Mouse (Mus musculus) ES-E14 (cell line): ENCODE measurements around the gene Mettl16. TPM values are rescaled to one million over a fixed set of nuclear protein-coding genes. Genes with fewer than 3 reads are reported as not detected.

Experiments used
- DNase-seq: peaks from one replicate; pipeline ENCODE4 v3.0.0-alpha.2; 2013; ENCODE audit warnings: low read depth, low spot score
- H3K27ac ChIP-seq: 2 replicates; pipeline ENCODE4 v1.5.1; 2012; ENCODE audit warnings: low read depth, mild to moderate bottlenecking, low read length, moderate library complexity, mixed read lengths; ENCODE audit not compliant: poor library complexity, insufficient read depth, severe bottlenecking
- H3K36me3 ChIP-seq: 2 replicates; pipeline ENCODE4 v1.6.1; 2012; ENCODE audit warnings: mild to moderate bottlenecking, low read length, moderate library complexity, mixed read lengths; ENCODE audit not compliant: control insufficient read depth, poor library complexity, insufficient read depth, severe bottlenecking
- H3K4me1 ChIP-seq, 2 experiments: fragments of 150-350 bp in 1 of 2; sonication (generic) in 1 of 2; 2 replicates each; pipeline ENCODE4 v1.6.1; 2012; ENCODE audit warnings: low read length in 2 of 2, mild to moderate bottlenecking in 1 of 2, mixed read lengths in 1 of 2; ENCODE audit not compliant: control insufficient read depth in 2 of 2, insufficient read depth in 2 of 2, poor library complexity in 1 of 2
- H3K4me3 ChIP-seq, 2 experiments: fragments of 150-350 bp in 1 of 2; sonication (generic) in 1 of 2; 2 replicates each; pipeline ENCODE4 v1.5.1; 2012; ENCODE audit warnings: low read length in 2 of 2, low read depth in 1 of 2, mild to moderate bottlenecking in 1 of 2, mixed read lengths in 1 of 2; ENCODE audit not compliant: insufficient read depth in 1 of 2, poor library complexity in 1 of 2, severe bottlenecking in 1 of 2
- H3K9ac ChIP-seq: 2 replicates; pipeline ENCODE4 v1.6.1; 2012; ENCODE audit warnings: low read depth, mild to moderate bottlenecking, low read length, mixed read lengths; ENCODE audit not compliant: poor library complexity, insufficient read depth, severe bottlenecking
- H3K9me3 ChIP-seq: fragments of 150-350 bp; sonication (generic); 2 replicates; pipeline ENCODE4 v1.6.1; 2012; ENCODE audit warnings: low read depth, mild to moderate bottlenecking, low read length; ENCODE audit not compliant: control insufficient read depth, insufficient read depth
- CHD2 ChIP-seq: IDR thresholded peaks from 2 replicates; pipeline ENCODE4 v1.6.1; 2014; ENCODE audit warnings: mild to moderate bottlenecking, low read depth, low read length, inconsistent platforms
- HCFC1 ChIP-seq: IDR thresholded peaks from 2 replicates; pipeline ENCODE4 v1.6.1; 2012; ENCODE audit warnings: low read length, inconsistent platforms, borderline replicate concordance; ENCODE audit not compliant: insufficient read depth
- MAFK ChIP-seq: IDR thresholded peaks from 2 replicates; pipeline ENCODE4 v1.6.1; 2014; ENCODE audit warnings: mild to moderate bottlenecking, low read depth, low read length, inconsistent platforms; ENCODE audit not compliant: insufficient read depth
- ZC3H11A ChIP-seq: IDR thresholded peaks from 2 replicates; pipeline ENCODE4 v1.6.1; 2012; ENCODE audit warnings: low read depth, mild to moderate bottlenecking, inconsistent platforms, low read length, borderline replicate concordance
- ZNF384 ChIP-seq: IDR thresholded peaks from 2 replicates; pipeline ENCODE4 v1.6.1; 2012; ENCODE audit warnings: low read depth, low read length, inconsistent platforms
- in situ Hi-C, 2 experiments: fragments of 600-800 bp; cut with MboI; formaldehyde crosslinking; loops; one replicate each; pipeline ENCODE4 v1.15.1; 2025; ENCODE audit warnings: low sequenced_read_pairs in 2 of 2, inconsistent platforms in 1 of 2; ENCODE audit not compliant: unreplicated experiment in 2 of 2
- total RNA-seq: library from RNA; depleted of rRNA; stranded (reverse); fragments of 300-350 nt; gene quantifications from 2 replicates; pipeline ENCODE4 v1.2.3, GENCODE M21; 2012

Gene Mettl16
- total RNA-seq, 1 experiment, result 72.7 TPM

DNA sequence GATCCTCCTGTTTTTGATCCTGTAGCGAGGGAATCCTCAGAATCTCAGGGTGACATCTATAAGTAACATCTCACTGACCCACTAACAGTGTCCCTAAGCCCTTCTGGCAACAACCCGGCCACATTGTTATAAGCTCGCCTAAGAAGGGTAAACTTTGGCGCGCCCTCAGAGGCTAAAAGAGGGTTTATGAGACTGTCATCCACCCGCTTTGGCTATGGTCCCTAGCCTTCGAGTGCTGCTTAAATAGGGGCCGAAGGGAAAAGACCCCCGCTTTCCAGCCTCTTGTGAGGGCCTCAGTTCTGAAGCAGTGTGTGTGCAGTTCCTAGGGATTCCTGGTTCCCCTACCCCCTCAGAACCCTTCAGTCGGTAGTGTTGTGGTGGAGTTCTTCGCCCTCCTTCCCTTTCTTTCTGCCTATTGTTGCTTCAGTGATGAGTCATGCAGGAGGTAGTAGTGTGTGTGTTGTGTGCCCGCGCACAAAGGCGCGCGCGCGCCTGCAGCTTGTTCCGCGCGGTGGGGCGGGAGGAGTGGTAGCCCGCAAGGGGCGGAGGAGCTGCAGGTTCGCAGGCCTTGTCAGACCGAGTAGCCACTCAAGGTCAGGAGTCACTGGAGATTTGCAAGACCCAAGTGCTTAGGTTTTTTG lies 62.0 kb downstream of the Mettl16 start:
- H3K36me3 ChIP-seq, result peaks cover 5% of the 10 kb centered on the region; the same call in 1 of the 2 replicates
- TF ChIP-seq CHD2, result no peak
- peak; percentile 39; the same call in 1 of the 2 replicates for TF ChIP-seq MAFK
- in situ Hi-C loops, result no loop called here
- H3K4me3 ChIP-seq, result peak overlapping the region; percentile 51 to 95
- peak; percentile 43 for DNase-seq
- peak overlapping the region; percentile 67; the same call in 1 of the 2 replicates for H3K27ac ChIP-seq
- peaks cover 5 to 33% of the 10 kb centered on the region in 2 experiments; a peak in 3 of 4 replicates for H3K4me1 ChIP-seq
- H3K9ac ChIP-seq, result peak overlapping the region; percentile 65
- no peaks in the 10 kb centered on the region for H3K9me3 ChIP-seq

DNA sequence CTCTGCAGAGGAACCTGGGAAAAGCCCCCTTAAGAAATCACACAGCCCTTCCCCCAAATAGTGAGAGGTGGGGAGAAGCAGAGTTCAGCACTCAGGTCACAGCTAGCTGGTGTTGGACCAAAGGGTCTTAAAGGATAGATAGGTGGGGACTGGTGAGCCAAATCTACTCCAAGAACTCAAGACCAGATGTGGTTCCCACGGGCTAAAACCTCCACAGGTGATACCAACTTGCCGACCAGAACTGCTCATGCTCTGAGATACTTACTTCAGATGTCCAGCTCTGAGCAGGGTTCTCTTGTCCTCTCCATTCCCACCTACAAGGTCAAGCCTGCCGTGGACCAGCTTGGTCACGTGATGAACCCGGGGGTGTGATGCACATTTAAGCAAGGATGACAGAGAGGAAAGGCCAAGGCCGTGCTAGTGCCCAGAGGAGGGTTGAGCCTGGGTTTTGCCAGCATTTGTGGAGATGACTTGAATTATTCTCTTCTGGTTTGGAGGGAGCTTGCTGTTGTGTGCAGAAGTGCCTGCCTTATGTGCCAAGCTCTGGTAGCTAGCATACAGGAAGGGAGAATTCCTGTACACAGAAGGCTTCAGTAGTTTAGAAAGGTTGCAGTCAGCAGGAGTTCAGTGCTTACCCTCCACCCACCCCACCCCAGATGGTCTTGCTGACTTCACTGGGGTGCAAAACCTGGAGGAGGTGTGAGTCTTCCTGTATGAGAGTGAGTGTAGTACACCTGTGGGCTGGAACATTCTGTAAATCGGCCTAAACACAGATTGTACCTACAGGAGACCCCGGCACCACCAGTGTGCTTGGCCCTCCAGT lies 63.1 kb downstream of the Mettl16 start:
- Histone ChIP-seq H3K36me3 (peaks cover 5% of the 10 kb centered on the region; the same call in 1 of the 2 replicates), H3K9ac (no peak overlapping the region), H3K27ac (no peak overlapping the region), H3K4me1 (peaks cover 5 to 31% of the 10 kb centered on the region in 2 experiments; a peak in 3 of 4 replicates), H3K9me3 (no peaks in the 10 kb centered on the region), H3K4me3 (no peak overlapping the region)
- no peak for DNase-seq
- TF ChIP-seq ZC3H11A (no peak), ZNF384 (no peak), HCFC1 (no peak), MAFK (no peak), CHD2 (no peak)
- in situ Hi-C loops, result no loop called here

DNA sequence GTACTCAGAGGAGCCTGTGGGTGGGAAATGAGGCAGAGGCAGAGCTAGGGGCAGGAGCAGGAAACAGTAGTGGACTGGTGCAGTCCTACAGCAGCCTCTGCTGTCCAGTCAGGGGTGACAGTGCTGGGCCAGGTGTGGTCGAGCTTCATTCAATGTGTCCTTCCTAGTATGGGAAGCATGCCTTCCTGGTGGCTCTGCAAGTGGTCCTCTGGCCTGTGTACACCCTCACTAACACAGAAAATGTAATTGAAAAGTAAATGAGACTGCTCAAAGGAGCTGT lies 63.7 kb downstream of the Mettl16 start:
- Histone ChIP-seq H3K4me3 (no peak overlapping the region), H3K9me3 (no peaks in the 10 kb centered on the region), H3K36me3 (peaks cover 5% of the 10 kb centered on the region; the same call in 1 of the 2 replicates), H3K9ac (no peak overlapping the region), H3K4me1 (peaks cover 7 to 30% of the 10 kb centered on the region in 2 experiments; a peak in 2 of 4 replicates), H3K27ac (no peak overlapping the region)
- in situ Hi-C loops, result no loop called here
- no peak for DNase-seq
- TF ChIP-seq CHD2 (no peak), ZC3H11A (no peak), HCFC1 (no peak)

DNA sequence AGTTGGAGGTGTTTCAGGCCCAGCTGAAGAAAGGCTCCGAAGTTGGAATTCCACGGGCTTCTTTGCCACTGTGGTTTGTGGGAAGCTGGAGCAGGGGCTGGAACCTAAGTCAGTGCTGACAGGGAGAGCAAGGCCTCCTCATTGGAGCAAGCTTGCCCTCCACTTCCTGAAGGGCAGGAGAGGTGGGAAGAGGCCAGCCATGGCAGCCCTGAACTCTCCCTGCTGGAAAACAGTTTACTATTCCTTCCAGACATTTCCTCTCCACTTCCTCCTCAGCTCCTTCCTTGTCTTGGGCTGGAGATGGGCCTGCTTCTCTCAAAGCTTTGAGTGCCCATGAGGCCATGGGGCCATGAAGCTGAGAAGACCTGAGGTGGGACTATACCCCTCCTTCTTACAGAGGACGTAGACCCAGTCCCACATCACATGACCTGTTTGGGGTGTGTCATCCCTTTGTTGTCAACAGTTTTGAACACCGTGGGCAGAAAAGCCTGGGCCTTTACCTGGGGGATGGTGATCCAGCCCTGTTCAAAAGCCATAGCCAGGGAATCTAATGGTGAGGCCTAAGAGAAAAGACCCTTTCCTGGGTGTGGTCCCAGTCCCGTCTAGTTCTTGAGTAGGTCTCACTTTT lies 64.1 kb downstream of the Mettl16 start:
- Histone ChIP-seq H3K9ac (no peak overlapping the region), H3K27ac (no peak overlapping the region), H3K4me3 (no peak overlapping the region), H3K36me3 (peaks cover 5% of the 10 kb centered on the region; the same call in 1 of the 2 replicates), H3K9me3 (no peaks in the 10 kb centered on the region), H3K4me1 (peaks cover 9 to 33% of the 10 kb centered on the region in 2 experiments; a peak in 2 of 4 replicates)
- in situ Hi-C loops, result no loop called here
- TF ChIP-seq CHD2, result no peak
- TF ChIP-seq HCFC1, result no peak
- no peak for TF ChIP-seq ZNF384
- no peak for TF ChIP-seq MAFK
- TF ChIP-seq ZC3H11A, result no peak
- peak; percentile 40 for DNase-seq
